Mouse (Mus musculus) lung, adult 10 weeks (tissue): Measurements from ENCODE around the gene Muc2. TPM values are rescaled to one million over a fixed set of nuclear protein-coding genes. Genes with fewer than 3 reads are reported as not detected.

Experiments
- polyA plus RNA-seq: library from polyadenylated mRNA; stranded (reverse); fragments of 350-450 nt; fragmentation: Illumina TruSeq; extraction: RNeasy Lipid Tissue Mini Kit (QIAGEN cat#74804); gene quantifications from one replicate; pipeline ENCODE4 v1.2.3, GENCODE M21; 2014; ENCODE audit warnings: low read depth, low replicate concordance; ENCODE audit not compliant: insufficient read depth

The Muc2 gene
- polyA plus RNA-seq: 0.23 TPM

GRCm38 (mm10) chr7:141690040-141690439 lies at the start of gene Muc2:
TSS of gene Muc2 (plus strand) at chr7:141690340.

GRCm38 (mm10) chr7:141788677-141789452 lies 98.7 kb downstream of the Muc2 start, which contains the start of gene Muc5ac:
TSS of gene Muc5ac (plus strand) at chr7:141788972.

Other genes starting within 250 kb of the Muc2 start
- 0.81 TPM for gene Pidd1, start 246.3 kb upstream of the Muc2 start, polyA plus RNA-seq
- gene Rplp2, start 243.0 kb upstream of the Muc2 start, polyA plus RNA-seq: 1,656 TPM
- 109 TPM for gene Pnpla2, start 235.1 kb upstream of the Muc2 start, polyA plus RNA-seq
- gene Cracr2b, start 229.2 kb upstream of the Muc2 start, polyA plus RNA-seq: 126 TPM
- gene Cd151, start 222.9 kb upstream of the Muc2 start, polyA plus RNA-seq: 213 TPM
- gene Polr2l, start 215.2 kb upstream of the Muc2 start, polyA plus RNA-seq: 44.0 TPM
- 42.4 TPM for gene Tspan4, start 215.1 kb upstream of the Muc2 start, polyA plus RNA-seq
- gene Chid1, start 150.5 kb upstream of the Muc2 start, polyA plus RNA-seq: 17.6 TPM
- gene Ap2a2, start 128.2 kb upstream of the Muc2 start, polyA plus RNA-seq: 28.1 TPM
- not detected for gene Muc6, start 35.0 kb upstream of the Muc2 start, polyA plus RNA-seq
- 0.19 TPM for gene Muc5ac, start 98.6 kb downstream of the Muc2 start, polyA plus RNA-seq
- gene Muc5b, start 148.7 kb downstream of the Muc2 start, polyA plus RNA-seq: 3.3 TPM
- gene Tollip, start 228.2 kb downstream of the Muc2 start, polyA plus RNA-seq: 35.3 TPM